Mouse (Mus musculus): ENCODE results near the gene Rtp2. TPM values are rescaled to one million over a fixed set of nuclear protein-coding genes. Genes with fewer than 3 reads are reported as not detected.
A peak's percentile ranks its signal among the peaks of the same experiment; 100 is the strongest.

Rtp2 gene
- polyA plus RNA-seq, 1 experiment = not detected

- H3K4me3 ChIP-seq (ENCODE audit: insufficient read depth, low read length) = no peak overlapping the region
- no peaks in the 10 kb centered on the region for H3K4me1 ChIP-seq (ENCODE audit: control insufficient read depth, insufficient read depth, low read length)
- TF ChIP-seq POLR2A (IDR thresholded peaks at IDR 0.05; ENCODE audit: low read depth, low read length) = no peak
- TF ChIP-seq CTCF (IDR thresholded peaks at IDR 0.05; ENCODE audit: borderline replicate concordance, insufficient read depth, low read length) = no peak
- H3K27ac ChIP-seq (ENCODE audit: insufficient read depth, low read length) = no peak overlapping the region
Observed at GRCm38 (mm10) chr16:23972126-23972740, 40.0 kb upstream of the Rtp2 start.

DNA sequence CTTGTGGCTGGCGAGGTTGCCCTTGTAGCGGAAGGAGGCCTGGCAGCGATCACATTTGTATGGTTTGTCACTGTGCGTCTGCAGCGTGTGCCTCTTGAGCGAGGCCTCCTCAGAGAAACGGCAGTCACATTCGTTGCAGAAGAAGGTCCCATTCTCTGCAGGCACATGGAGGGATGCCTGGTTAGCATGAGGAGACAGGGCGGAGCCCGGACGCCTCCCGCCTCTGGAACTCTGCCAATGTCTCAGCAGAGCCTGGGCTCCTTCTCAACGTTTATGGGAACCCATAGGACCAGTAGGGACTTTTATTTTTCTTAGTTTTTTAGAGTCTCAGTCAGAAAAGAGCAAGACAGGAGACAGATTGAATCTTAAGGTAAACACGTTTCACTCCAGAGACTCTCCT is 37.7 kb upstream of the Rtp2 start:
- TF ChIP-seq POLR2A (IDR thresholded peaks at IDR 0.05; ENCODE audit: low read depth, low read length) = no peak
- no peak for TF ChIP-seq CTCF (IDR thresholded peaks at IDR 0.05; ENCODE audit: borderline replicate concordance, insufficient read depth, low read length)
- Histone ChIP-seq H3K4me3 (ENCODE audit: insufficient read depth, low read length) (no peak overlapping the region), H3K4me1 (ENCODE audit: control insufficient read depth, insufficient read depth, low read length) (no peaks in the 10 kb centered on the region), H3K27ac (ENCODE audit: insufficient read depth, low read length) (no peak overlapping the region)

DNA sequence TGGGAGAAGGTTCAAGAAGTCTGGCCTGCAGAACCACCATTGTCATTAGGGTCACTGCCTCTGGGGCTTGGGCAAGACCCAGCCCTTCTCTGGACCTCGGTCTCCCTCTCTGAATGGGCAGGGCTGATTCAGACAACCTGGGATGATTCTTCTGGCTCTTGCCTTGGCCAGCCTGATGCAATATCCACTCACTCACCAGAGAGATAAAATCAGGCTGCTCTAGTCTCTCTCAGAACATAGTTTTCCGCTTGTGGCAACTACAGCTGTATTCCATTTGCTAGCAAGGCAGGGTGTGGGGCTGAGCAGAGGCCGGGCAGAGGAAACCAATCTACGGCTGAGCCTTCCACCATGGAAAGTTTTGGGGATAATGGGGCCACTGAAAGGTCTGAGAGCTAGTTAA is 36.7 kb upstream of the Rtp2 start:
- TF ChIP-seq POLR2A (IDR thresholded peaks at IDR 0.05; ENCODE audit: low read depth, low read length) (no peak), CTCF (IDR thresholded peaks at IDR 0.05; ENCODE audit: borderline replicate concordance, insufficient read depth, low read length) (no peak)
- H3K4me3 ChIP-seq (ENCODE audit: insufficient read depth, low read length) = no peak overlapping the region
- H3K27ac ChIP-seq (ENCODE audit: insufficient read depth, low read length) = peak overlapping the region; percentile 52; the same call in 1 of the 2 replicates
- no peaks in the 10 kb centered on the region for H3K4me1 ChIP-seq (ENCODE audit: control insufficient read depth, insufficient read depth, low read length)

GRCm38 (mm10) chr16:23967301-23967700 is 35.1 kb upstream of the Rtp2 start:
- H3K4me1 ChIP-seq (ENCODE audit: control insufficient read depth, insufficient read depth, low read length) = no peaks in the 10 kb centered on the region
- peak; percentile 18; the same call in 1 of the 2 replicates for TF ChIP-seq CTCF (IDR thresholded peaks at IDR 0.05; ENCODE audit: borderline replicate concordance, insufficient read depth, low read length)
- TF ChIP-seq POLR2A (IDR thresholded peaks at IDR 0.05; ENCODE audit: low read depth, low read length) = no peak

DNA sequence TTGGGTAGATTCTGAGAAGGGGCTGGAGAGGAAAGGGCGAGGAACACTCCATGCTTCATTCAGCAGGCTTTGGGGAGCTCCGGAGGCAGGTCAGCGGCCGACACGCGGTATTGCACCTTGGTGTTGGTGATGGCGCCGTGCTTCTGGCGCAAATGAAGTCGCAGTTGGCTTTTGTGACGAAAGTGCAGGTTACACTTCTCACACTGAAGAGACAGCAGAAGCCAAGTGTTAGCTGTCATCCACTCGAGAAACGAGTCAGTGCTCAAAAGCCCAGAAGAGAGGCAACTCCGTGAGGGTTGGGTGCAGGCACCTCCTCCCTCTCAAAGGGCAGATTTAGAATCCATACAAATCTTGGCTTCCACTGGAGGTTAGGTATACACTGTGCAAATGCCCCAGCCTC is 33.9 kb upstream of the Rtp2 start:
- Histone ChIP-seq H3K27ac (ENCODE audit: insufficient read depth, low read length) (no peak overlapping the region), H3K4me1 (ENCODE audit: control insufficient read depth, insufficient read depth, low read length) (no peaks in the 10 kb centered on the region), H3K4me3 (ENCODE audit: insufficient read depth, low read length) (no peak overlapping the region)
- TF ChIP-seq CTCF (IDR thresholded peaks at IDR 0.05; ENCODE audit: borderline replicate concordance, insufficient read depth, low read length) (no peak), POLR2A (IDR thresholded peaks at IDR 0.05; ENCODE audit: low read depth, low read length) (no peak)

More at GRCm38 (mm10) chr16:23967301-23967700, 35.1 kb upstream of the Rtp2 start:
- Histone ChIP-seq H3K4me3 (ENCODE audit: insufficient read depth, low read length) (no peak overlapping the region), H3K27ac (ENCODE audit: insufficient read depth, low read length) (no peak overlapping the region)

DNA sequence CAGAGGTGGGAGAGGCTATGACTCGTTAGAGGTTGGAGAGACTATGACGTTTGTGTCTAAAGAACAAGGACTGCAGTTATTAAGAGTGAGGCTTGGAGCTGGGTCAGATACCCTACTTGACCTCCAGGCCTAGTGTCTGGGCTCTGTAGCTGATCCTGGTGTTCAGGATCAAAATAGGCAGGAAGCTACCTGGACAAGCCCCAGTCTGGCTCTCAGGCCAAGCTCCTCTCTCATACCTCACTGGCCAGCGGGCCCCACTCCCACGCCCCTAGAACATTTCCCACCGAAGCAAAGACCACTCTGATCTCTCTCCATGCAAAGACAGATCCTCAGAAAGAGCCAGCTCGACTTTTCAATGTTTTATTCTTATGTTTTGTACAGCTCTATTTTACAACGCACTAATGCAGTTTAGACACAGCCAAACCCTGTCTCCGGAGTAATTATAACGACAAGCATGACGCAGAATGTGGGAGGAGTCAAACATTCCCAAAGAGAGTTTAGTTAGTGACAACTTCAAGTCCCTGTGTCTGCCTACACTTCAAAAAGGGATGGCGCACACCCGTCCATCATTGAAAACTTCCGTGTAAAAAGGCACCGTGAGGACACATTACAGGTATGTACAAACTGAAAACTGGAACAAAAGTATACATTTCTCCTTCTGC is 32.6 kb upstream of the Rtp2 start:
- Histone ChIP-seq H3K27ac (ENCODE audit: insufficient read depth, low read length) (no peak overlapping the region), H3K4me1 (ENCODE audit: control insufficient read depth, insufficient read depth, low read length) (no peaks in the 10 kb centered on the region), H3K4me3 (ENCODE audit: insufficient read depth, low read length) (no peak overlapping the region)
- TF ChIP-seq POLR2A (IDR thresholded peaks at IDR 0.05; ENCODE audit: low read depth, low read length) = no peak
- TF ChIP-seq CTCF (IDR thresholded peaks at IDR 0.05; ENCODE audit: borderline replicate concordance, insufficient read depth, low read length) = no peak

- Histone ChIP-seq H3K27ac (ENCODE audit: insufficient read depth, low read length) (no peak overlapping the region), H3K4me1 (ENCODE audit: control insufficient read depth, insufficient read depth, low read length) (no peaks in the 10 kb centered on the region), H3K4me3 (ENCODE audit: insufficient read depth, low read length) (no peak overlapping the region)
- TF ChIP-seq CTCF (IDR thresholded peaks at IDR 0.05; ENCODE audit: borderline replicate concordance, insufficient read depth, low read length) = no peak
- no peak for TF ChIP-seq POLR2A (IDR thresholded peaks at IDR 0.05; ENCODE audit: low read depth, low read length)
Observed at GRCm38 (mm10) chr16:23963896-23964668, 31.9 kb upstream of the Rtp2 start.

DNA sequence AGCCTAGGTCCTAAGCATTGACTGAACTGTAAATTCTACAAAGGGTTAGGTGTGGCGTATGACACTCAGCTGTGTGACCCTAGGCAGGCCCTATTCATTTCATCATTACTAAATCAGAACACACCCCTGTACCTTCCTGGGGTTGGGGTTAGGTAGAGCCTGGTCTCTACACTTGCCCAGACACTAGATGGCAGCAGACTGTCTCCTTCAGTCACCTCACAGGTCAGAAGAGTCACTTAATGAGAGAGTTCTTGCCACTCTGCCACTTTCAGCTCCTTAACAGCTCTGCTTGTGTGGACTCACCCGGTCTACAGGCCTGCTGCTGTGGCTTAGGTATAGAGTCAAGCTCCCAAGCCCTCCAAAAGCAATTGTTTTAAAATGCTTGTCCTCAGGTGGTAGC is 30.2 kb upstream of the Rtp2 start:
- TF ChIP-seq POLR2A (IDR thresholded peaks at IDR 0.05; ENCODE audit: low read depth, low read length) = no peak
- TF ChIP-seq CTCF (IDR thresholded peaks at IDR 0.05; ENCODE audit: borderline replicate concordance, insufficient read depth, low read length) = peak; percentile 56; the same call in 1 of the 2 replicates
- H3K27ac ChIP-seq (ENCODE audit: insufficient read depth, low read length) = no peak overlapping the region
- H3K4me3 ChIP-seq (ENCODE audit: insufficient read depth, low read length) = no peak overlapping the region
- H3K4me1 ChIP-seq (ENCODE audit: control insufficient read depth, insufficient read depth, low read length) = no peaks in the 10 kb centered on the region

DNA sequence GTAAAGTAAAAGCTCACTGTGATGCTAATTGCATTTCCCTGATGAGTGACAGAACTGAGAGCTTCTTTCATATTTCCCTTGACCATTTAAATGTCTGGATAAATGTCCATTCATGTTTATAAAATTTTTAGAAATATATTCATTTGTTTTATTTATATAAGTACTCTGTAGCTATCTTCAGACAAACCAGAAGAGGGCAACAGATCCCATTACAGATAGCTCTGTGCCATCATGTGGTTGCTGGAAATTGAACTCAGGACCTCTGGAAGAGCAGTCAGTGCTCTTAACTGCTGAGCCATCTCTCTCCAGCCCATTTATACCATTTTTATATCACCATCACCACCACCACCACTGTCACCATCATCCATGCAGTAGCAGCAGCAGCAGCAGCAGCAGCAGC is 26.7 kb upstream of the Rtp2 start:
- TF ChIP-seq POLR2A (IDR thresholded peaks at IDR 0.05; ENCODE audit: low read depth, low read length) = no peak
- no peak for TF ChIP-seq CTCF (IDR thresholded peaks at IDR 0.05; ENCODE audit: borderline replicate concordance, insufficient read depth, low read length)
- Histone ChIP-seq H3K4me1 (ENCODE audit: control insufficient read depth, insufficient read depth, low read length) (no peaks in the 10 kb centered on the region), H3K4me3 (ENCODE audit: insufficient read depth, low read length) (no peak overlapping the region), H3K27ac (ENCODE audit: insufficient read depth, low read length) (no peak overlapping the region)

- H3K4me1 ChIP-seq (ENCODE audit: control insufficient read depth, insufficient read depth, low read length) = no peaks in the 10 kb centered on the region
- no peak overlapping the region for H3K27ac ChIP-seq (ENCODE audit: insufficient read depth, low read length)
- TF ChIP-seq CTCF (IDR thresholded peaks at IDR 0.05; ENCODE audit: borderline replicate concordance, insufficient read depth, low read length) (no peak), POLR2A (IDR thresholded peaks at IDR 0.05; ENCODE audit: low read depth, low read length) (no peak)
- H3K4me3 ChIP-seq (ENCODE audit: insufficient read depth, low read length) = no peak overlapping the region
Observed at GRCm38 (mm10) chr16:23953959-23954260, 21.7 kb upstream of the Rtp2 start.

Measured in embryonic fibroblast, embryonic 13.5 days (primary cell).